Mouse (Mus musculus): ENCODE measurements around the gene Mrpl42. TPM values are rescaled to one million over a fixed set of nuclear protein-coding genes. Genes with fewer than 3 reads are reported as not detected.

Mrpl42 gene
- polyA plus RNA-seq (2012; ENCODE audit: low replicate concordance) = 14.8 and 16.4 TPM in 2 replicates

GRCm38 (mm10) chr10:95501463-95502081 is at the start of gene Mrpl42:
Gene Mrpl42 (minus strand): TSS chr10:95501940.

DNA sequence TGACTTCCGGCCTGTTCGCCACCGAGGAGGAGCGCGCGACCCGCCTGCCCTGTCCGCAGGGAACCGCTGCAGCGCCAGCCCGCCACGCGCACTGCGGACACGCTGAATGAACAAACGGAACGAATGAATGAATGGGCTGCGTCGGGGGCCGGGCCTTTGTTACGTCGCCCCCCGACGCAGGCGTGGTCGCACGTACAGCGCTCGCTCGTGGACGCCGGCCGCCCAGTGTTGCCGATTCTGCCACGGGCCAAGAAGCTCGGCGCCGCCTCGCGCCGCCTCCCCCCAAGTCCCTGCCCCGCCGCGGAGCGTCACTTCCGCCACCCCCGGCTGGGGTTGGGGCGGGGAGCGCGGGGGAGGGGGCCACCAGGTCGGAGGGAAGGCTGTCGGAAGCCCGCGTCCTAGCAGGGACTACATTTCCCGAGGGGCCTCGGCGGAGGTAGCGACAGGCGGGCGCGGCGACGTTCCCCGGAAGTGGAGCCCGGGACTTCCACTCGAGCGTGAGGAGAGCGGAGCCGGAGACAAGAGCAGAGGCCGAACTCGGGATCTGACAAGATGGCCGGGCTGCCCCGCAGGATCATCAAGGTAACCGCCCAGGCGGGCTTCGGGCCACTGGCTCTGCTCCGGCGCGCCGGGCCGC is 13.0 kb upstream of the Mrpl42 start, which contains the start of gene Ube2n:
TSS of gene Ube2n (plus strand) at position 490 of the 637 bp plus-strand sequence.

Other genes starting within 250 kb of the Mrpl42 start
- gene Cradd, start 177.8 kb downstream of the Mrpl42 start, polyA plus RNA-seq (2012; ENCODE audit: low replicate concordance) = 12.7 and 19.3 TPM in 2 replicates
- gene Socs2, start 84.8 kb downstream of the Mrpl42 start, polyA plus RNA-seq (2012; ENCODE audit: low replicate concordance) = 11.2 and 11.9 TPM in 2 replicates
- gene Ube2n, start 13.2 kb upstream of the Mrpl42 start, polyA plus RNA-seq (2012; ENCODE audit: low replicate concordance) = 10.3 and 26.7 TPM in 2 replicates
- 64.8 and 70.8 TPM in 2 replicates for gene Nudt4, start 62.2 kb upstream of the Mrpl42 start, polyA plus RNA-seq (2012; ENCODE audit: low replicate concordance)
- gene Anapc15-ps, start 171.5 kb upstream of the Mrpl42 start, polyA plus RNA-seq (2012; ENCODE audit: low replicate concordance) = not detected in 2 replicates